Comparison of ENCODE assay signal across 11 mouse cellular contexts in genomic region chr9:66294980-66295410, GRCm38 (mm10). TPM values are rescaled to one million over a fixed set of nuclear protein-coding genes. Genes with fewer than 3 reads are reported as not detected.
A peak's percentile ranks its signal among the peaks of the same experiment; 100 is the strongest.
DNase-seq lines count a peak whose midpoint lies in the region; ATAC-seq and TF ChIP-seq lines count a peak whose summit lies in the region.
"Had no signal": no experiment of that assay in that cellular context is flagged by ENCODE, and none has a peak within 500 bp of the region (broad histone marks: within the 10 kb centered on the region; RNA-seq: fewer than 3 reads in every experiment).

No protein-coding gene starts in this region.

- H3K4me3 ChIP-seq in limb, embryonic 13.5 days = no peak overlapping the region
- H3K4me3 ChIP-seq in stomach, postnatal 0 days (ENCODE audit: low read depth, low read length) = no peak overlapping the region
- H3K4me3 ChIP-seq: lung, embryonic 15.5 days had no signal

- 10% methylated on average over 3 of the region's 3 CpGs for WGBS in limb, embryonic 13.5 days
- WGBS in stomach, postnatal 0 days = 4% methylated on average over 3 of the region's 3 CpGs

- H3K27ac ChIP-seq in limb, embryonic 13.5 days = peak overlapping the region; percentile 33
- no peak overlapping the region for H3K27ac ChIP-seq in stomach, postnatal 0 days (replicated peaks)
- H3K27ac ChIP-seq: lung, embryonic 15.5 days had no signal

- H3K27me3 ChIP-seq in limb, embryonic 13.5 days = no peaks in the 10 kb centered on the region
- no peaks in the 10 kb centered on the region for H3K27me3 ChIP-seq in stomach, postnatal 0 days (ENCODE audit: control insufficient read depth, insufficient read depth, low read length)
- H3K27me3 ChIP-seq: lung, embryonic 15.5 days had no signal

- TF ChIP-seq CTCF in stomach, postnatal 0 days (IDR thresholded peaks at IDR 0.05; ENCODE audit: low read depth) = no peak

- H3K9ac ChIP-seq in limb, embryonic 13.5 days = no peak overlapping the region
- no peak overlapping the region for H3K9ac ChIP-seq in stomach, postnatal 0 days (ENCODE audit: low read length)
- H3K9ac ChIP-seq: lung, embryonic 15.5 days had no signal

- no peak for TF ChIP-seq EP300 in stomach, postnatal 0 days (optimal IDR thresholded peaks at IDR 0.05)

- no peak for ATAC-seq in limb, embryonic 13.5 days (ENCODE audit: low FRiP score, low read depth)
- peak; percentile 24; the same call in 1 of the 2 replicates for ATAC-seq in stomach, postnatal 0 days (ENCODE audit: low FRiP score, low TSS enrichment)

- DNase-seq in spleen, postnatal 36 days (ENCODE audit: low spot score in 2 of 2) = peak; percentile 41 to 47
- DNase-seq in spleen, postnatal 14 days (ENCODE audit: low spot score in 2 of 2) = no peak
- peak; percentile 97 for DNase-seq in heart, adult 11 months
- no peak for DNase-seq in stomach, postnatal 0 days (ENCODE audit: low spot score)
- DNase-seq in urinary bladder, postnatal 10 days (ENCODE audit: low spot score) = no peak
- DNase-seq in cerebellum, adult 11-12 months = no peak
- no peak for DNase-seq in yolk sac, embryonic 10.5 days (ENCODE audit: low spot score)
- DNase-seq: cerebellum, adult 9-11 months; thymus, adult 18-20 months had no signal

- H3K4me2 ChIP-seq in limb, embryonic 13.5 days (replicated peaks) = no peak overlapping the region
- no peak overlapping the region for H3K4me2 ChIP-seq in stomach, postnatal 0 days (replicated peaks; ENCODE audit: low read depth)
- H3K4me2 ChIP-seq: lung, embryonic 15.5 days had no signal

- no peaks in the 10 kb centered on the region for H3K36me3 ChIP-seq in limb, embryonic 13.5 days
- H3K36me3 ChIP-seq in stomach, postnatal 0 days (ENCODE audit: control insufficient read depth, insufficient read depth, low read length) = no peaks in the 10 kb centered on the region
- H3K36me3 ChIP-seq: lung, embryonic 15.5 days had no signal

- peaks cover 5% of the 10 kb centered on the region for H3K4me1 ChIP-seq in limb, embryonic 13.5 days
- no peaks in the 10 kb centered on the region for H3K4me1 ChIP-seq in stomach, postnatal 0 days (replicated peaks; ENCODE audit: control insufficient read depth, insufficient read depth)

- H3K9me3 ChIP-seq in limb, embryonic 13.5 days = peaks cover 6% of the 10 kb centered on the region; the same call in 1 of the 2 replicates
- H3K9me3 ChIP-seq in stomach, postnatal 0 days (ENCODE audit: control insufficient read depth, low read length) = no peaks in the 10 kb centered on the region
- H3K9me3 ChIP-seq: lung, embryonic 15.5 days had no signal

RNA-seq across cellular contexts. Expression of gene Herc1, which starts 55.3 kb away (rescaled TPM):
- 23.7 and 25.8 TPM in 2 replicates for polyA plus RNA-seq in limb, embryonic 13.5 days (2015; fragmentation: Nextera tagmentation; extraction: Ambion mirVana)
- polyA plus RNA-seq in stomach, postnatal 0 days (2015; fragmentation: Nextera tagmentation; extraction: Ambion mirVana) = 7.7 and 8.1 TPM in 2 replicates

Comparison
In these comparisons a context has a peak if more than half of its experiments do, and no peak if none do; other contexts are left out.
1. DNase-seq: peak in spleen, postnatal 36 days (2 of 2) and heart, adult 11 months (single experiment); none in spleen, postnatal 14 days (0 of 2), stomach, postnatal 0 days (single experiment), urinary bladder, postnatal 10 days (single experiment), cerebellum, adult 11-12 months (single experiment) and yolk sac, embryonic 10.5 days (single experiment).